Mouse (Mus musculus): Measurements from ENCODE around the gene Fam53b.

DNA sequence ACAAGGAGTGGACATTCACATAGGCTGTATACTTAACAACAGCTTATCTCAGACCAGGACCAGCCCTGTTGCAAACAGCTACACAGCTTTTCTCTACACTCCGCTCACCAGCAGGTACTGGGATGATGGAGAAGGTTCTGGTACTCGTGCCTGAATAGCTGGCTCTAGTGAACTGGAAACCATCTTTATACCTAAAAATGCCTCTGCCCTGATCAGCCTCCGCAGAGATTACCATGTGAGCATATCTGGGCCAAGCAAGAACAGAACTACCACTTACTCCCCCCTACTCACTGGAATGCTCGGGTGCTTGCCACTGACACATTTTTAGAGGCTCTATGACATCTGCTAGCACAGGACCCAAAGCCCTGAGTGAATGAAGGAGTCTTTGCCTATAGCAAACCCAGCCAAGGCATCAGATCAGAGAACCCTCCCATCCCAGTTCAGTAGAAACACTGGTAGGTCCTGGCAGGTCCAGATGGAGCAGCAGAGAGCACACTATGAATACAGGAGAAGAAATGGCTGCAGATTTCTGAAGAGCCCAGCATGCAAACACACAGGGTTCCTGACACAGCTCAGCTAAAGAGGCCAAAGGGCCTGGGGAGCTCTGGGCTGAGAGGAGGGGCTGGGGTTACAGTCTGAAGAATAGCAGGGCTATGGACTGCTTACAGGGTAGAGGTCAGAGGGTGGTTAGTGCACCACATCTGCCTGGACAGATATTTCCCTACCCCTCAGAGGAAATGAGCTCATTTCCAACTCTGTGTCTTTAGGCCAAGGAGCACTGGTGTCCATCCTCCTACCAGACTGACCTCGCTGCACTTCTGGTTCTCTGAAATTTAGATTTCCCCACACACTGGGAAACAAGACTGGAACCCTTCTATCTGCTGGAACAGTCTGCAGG, 14.3 kb downstream of the Fam53b start:
- peak; percentile 72; the same call in 2 of the 3 replicates for TF ChIP-seq GATA1 (IDR thresholded peaks at IDR 0.05; ENCODE audit: borderline replicate concordance, low read length)
- 0 out of 2 replicates have a peak, but pooled peaks have one; percentile 33 for TF ChIP-seq FLI1 (IDR thresholded peaks at IDR 0.05; ENCODE audit: low read length)

All from megakaryocyte, embryonic 14.5 days (primary cell).